Mouse (Mus musculus): ENCODE measurements around the gene Scn5a. TPM values are rescaled to one million over a fixed set of nuclear protein-coding genes. Genes with fewer than 3 reads are reported as not detected.

The Scn5a gene
- polyA plus RNA-seq, 1 experiment, result 0.49 TPM

- TF ChIP-seq CTCF (IDR thresholded peaks at IDR 0.05; ENCODE audit: low read depth, low read length), result no peak
- TF ChIP-seq POLR2A (IDR thresholded peaks at IDR 0.05; ENCODE audit: insufficient read depth, low read length), result no peak
- TF ChIP-seq EP300 (IDR thresholded peaks at IDR 0.05; ENCODE audit: insufficient read depth, low read depth, low read length), result no peak
- no peaks in the 10 kb centered on the region for H3K9me3 ChIP-seq (replicated peaks; ENCODE audit: control insufficient read depth, insufficient read depth, low read length, poor library complexity, severe bottlenecking)
- H3K4me1 ChIP-seq (ENCODE audit: control insufficient read depth, insufficient read depth, low read length), result peaks cover 8% of the 10 kb centered on the region
- H3K9ac ChIP-seq (ENCODE audit: low read depth, poor library complexity, severe bottlenecking), result no peak overlapping the region
- no peaks in the 10 kb centered on the region for H3K36me3 ChIP-seq (ENCODE audit: control insufficient read depth, insufficient read depth, low read length, poor library complexity, severe bottlenecking)
- no peak overlapping the region for H3K4me3 ChIP-seq (ENCODE audit: low read depth, low read length)
- H3K27ac ChIP-seq (ENCODE audit: insufficient read depth, low read length), result no peak overlapping the region
- H3K27me3 ChIP-seq (ENCODE audit: control insufficient read depth, insufficient read depth, low read length, poor library complexity, severe bottlenecking), result no peaks in the 10 kb centered on the region
Observed at GRCm38 (mm10) chr9:119563617-119564016, 15.2 kb downstream of the Scn5a start.

- Histone ChIP-seq H3K4me3 (ENCODE audit: low read depth, low read length) (no peak overlapping the region), H3K36me3 (ENCODE audit: control insufficient read depth, insufficient read depth, low read length, poor library complexity, severe bottlenecking) (no peaks in the 10 kb centered on the region), H3K4me1 (ENCODE audit: control insufficient read depth, insufficient read depth, low read length) (peaks cover 6% of the 10 kb centered on the region), H3K9me3 (replicated peaks; ENCODE audit: control insufficient read depth, insufficient read depth, low read length, poor library complexity, severe bottlenecking) (no peaks in the 10 kb centered on the region), H3K9ac (ENCODE audit: low read depth, poor library complexity, severe bottlenecking) (no peak overlapping the region), H3K27me3 (ENCODE audit: control insufficient read depth, insufficient read depth, low read length, poor library complexity, severe bottlenecking) (no peaks in the 10 kb centered on the region), H3K27ac (ENCODE audit: insufficient read depth, low read length) (no peak overlapping the region)
- no peak for TF ChIP-seq CTCF (IDR thresholded peaks at IDR 0.05; ENCODE audit: low read depth, low read length)
- no peak for TF ChIP-seq EP300 (IDR thresholded peaks at IDR 0.05; ENCODE audit: insufficient read depth, low read depth, low read length)
- TF ChIP-seq POLR2A (IDR thresholded peaks at IDR 0.05; ENCODE audit: insufficient read depth, low read length), result no peak
Observed at GRCm38 (mm10) chr9:119562256-119562655, 16.6 kb downstream of the Scn5a start.

- no peak for TF ChIP-seq POLR2A (IDR thresholded peaks at IDR 0.05; ENCODE audit: insufficient read depth, low read length)
- no peak for TF ChIP-seq EP300 (IDR thresholded peaks at IDR 0.05; ENCODE audit: insufficient read depth, low read depth, low read length)
- no peak for TF ChIP-seq CTCF (IDR thresholded peaks at IDR 0.05; ENCODE audit: low read depth, low read length)
- peaks cover 6% of the 10 kb centered on the region for H3K4me1 ChIP-seq (ENCODE audit: control insufficient read depth, insufficient read depth, low read length)
- H3K9me3 ChIP-seq (replicated peaks; ENCODE audit: control insufficient read depth, insufficient read depth, low read length, poor library complexity, severe bottlenecking), result no peaks in the 10 kb centered on the region
- no peak overlapping the region for H3K9ac ChIP-seq (ENCODE audit: low read depth, poor library complexity, severe bottlenecking)
- no peaks in the 10 kb centered on the region for H3K27me3 ChIP-seq (ENCODE audit: control insufficient read depth, insufficient read depth, low read length, poor library complexity, severe bottlenecking)
- no peak overlapping the region for H3K27ac ChIP-seq (ENCODE audit: insufficient read depth, low read length)
- H3K36me3 ChIP-seq (ENCODE audit: control insufficient read depth, insufficient read depth, low read length, poor library complexity, severe bottlenecking), result no peaks in the 10 kb centered on the region
- no peak overlapping the region for H3K4me3 ChIP-seq (ENCODE audit: low read depth, low read length)
Observed at GRCm38 (mm10) chr9:119561746-119562145, 17.1 kb downstream of the Scn5a start.

- no peaks in the 10 kb centered on the region for H3K36me3 ChIP-seq (ENCODE audit: control insufficient read depth, insufficient read depth, low read length, poor library complexity, severe bottlenecking)
- no peaks in the 10 kb centered on the region for H3K4me1 ChIP-seq (ENCODE audit: control insufficient read depth, insufficient read depth, low read length)
- H3K4me3 ChIP-seq (ENCODE audit: low read depth, low read length), result no peak overlapping the region
- TF ChIP-seq EP300 (IDR thresholded peaks at IDR 0.05; ENCODE audit: insufficient read depth, low read depth, low read length), result no peak
- TF ChIP-seq CTCF (IDR thresholded peaks at IDR 0.05; ENCODE audit: low read depth, low read length), result no peak
- no peak overlapping the region for H3K9ac ChIP-seq (ENCODE audit: low read depth, poor library complexity, severe bottlenecking)
- no peak overlapping the region for H3K27ac ChIP-seq (ENCODE audit: insufficient read depth, low read length)
- no peaks in the 10 kb centered on the region for H3K9me3 ChIP-seq (replicated peaks; ENCODE audit: control insufficient read depth, insufficient read depth, low read length, poor library complexity, severe bottlenecking)
- no peaks in the 10 kb centered on the region for H3K27me3 ChIP-seq (ENCODE audit: control insufficient read depth, insufficient read depth, low read length, poor library complexity, severe bottlenecking)
Observed at GRCm38 (mm10) chr9:119559537-119560276, 19.1 kb downstream of the Scn5a start.

- H3K9ac ChIP-seq (ENCODE audit: low read depth, poor library complexity, severe bottlenecking), result no peak overlapping the region
Observed at GRCm38 (mm10) chr9:119558119-119558854, 20.5 kb downstream of the Scn5a start.

GRCm38 (mm10) chr9:119556043-119556442, 22.8 kb downstream of the Scn5a start:
- TF ChIP-seq CTCF (IDR thresholded peaks at IDR 0.05; ENCODE audit: low read depth, low read length) (no peak), POLR2A (IDR thresholded peaks at IDR 0.05; ENCODE audit: insufficient read depth, low read length) (no peak), EP300 (IDR thresholded peaks at IDR 0.05; ENCODE audit: insufficient read depth, low read depth, low read length) (no peak)
- Histone ChIP-seq H3K9me3 (replicated peaks; ENCODE audit: control insufficient read depth, insufficient read depth, low read length, poor library complexity, severe bottlenecking) (no peaks in the 10 kb centered on the region; the same call in 1 of the 2 replicates), H3K9ac (ENCODE audit: low read depth, poor library complexity, severe bottlenecking) (no peak overlapping the region), H3K27ac (ENCODE audit: insufficient read depth, low read length) (no peak overlapping the region), H3K4me3 (ENCODE audit: low read depth, low read length) (no peak overlapping the region), H3K36me3 (ENCODE audit: control insufficient read depth, insufficient read depth, low read length, poor library complexity, severe bottlenecking) (no peaks in the 10 kb centered on the region), H3K27me3 (ENCODE audit: control insufficient read depth, insufficient read depth, low read length, poor library complexity, severe bottlenecking) (no peaks in the 10 kb centered on the region), H3K4me1 (ENCODE audit: control insufficient read depth, insufficient read depth, low read length) (no peaks in the 10 kb centered on the region)

More at GRCm38 (mm10) chr9:119558119-119558854, 20.5 kb downstream of the Scn5a start:
- H3K9me3 ChIP-seq (replicated peaks; ENCODE audit: control insufficient read depth, insufficient read depth, low read length, poor library complexity, severe bottlenecking), result no peaks in the 10 kb centered on the region; the same call in 1 of the 2 replicates
- TF ChIP-seq EP300 (IDR thresholded peaks at IDR 0.05; ENCODE audit: insufficient read depth, low read depth, low read length) (no peak), CTCF (IDR thresholded peaks at IDR 0.05; ENCODE audit: low read depth, low read length) (peak; percentile 82)
- no peaks in the 10 kb centered on the region for H3K27me3 ChIP-seq (ENCODE audit: control insufficient read depth, insufficient read depth, low read length, poor library complexity, severe bottlenecking)
- no peaks in the 10 kb centered on the region for H3K4me1 ChIP-seq (ENCODE audit: control insufficient read depth, insufficient read depth, low read length)
- H3K4me3 ChIP-seq (ENCODE audit: low read depth, low read length), result no peak overlapping the region
- no peak overlapping the region for H3K27ac ChIP-seq (ENCODE audit: insufficient read depth, low read length)
- no peaks in the 10 kb centered on the region for H3K36me3 ChIP-seq (ENCODE audit: control insufficient read depth, insufficient read depth, low read length, poor library complexity, severe bottlenecking)
